Mouse (Mus musculus): ENCODE results near the gene Smyd4.

Gene Smyd4

DNA sequence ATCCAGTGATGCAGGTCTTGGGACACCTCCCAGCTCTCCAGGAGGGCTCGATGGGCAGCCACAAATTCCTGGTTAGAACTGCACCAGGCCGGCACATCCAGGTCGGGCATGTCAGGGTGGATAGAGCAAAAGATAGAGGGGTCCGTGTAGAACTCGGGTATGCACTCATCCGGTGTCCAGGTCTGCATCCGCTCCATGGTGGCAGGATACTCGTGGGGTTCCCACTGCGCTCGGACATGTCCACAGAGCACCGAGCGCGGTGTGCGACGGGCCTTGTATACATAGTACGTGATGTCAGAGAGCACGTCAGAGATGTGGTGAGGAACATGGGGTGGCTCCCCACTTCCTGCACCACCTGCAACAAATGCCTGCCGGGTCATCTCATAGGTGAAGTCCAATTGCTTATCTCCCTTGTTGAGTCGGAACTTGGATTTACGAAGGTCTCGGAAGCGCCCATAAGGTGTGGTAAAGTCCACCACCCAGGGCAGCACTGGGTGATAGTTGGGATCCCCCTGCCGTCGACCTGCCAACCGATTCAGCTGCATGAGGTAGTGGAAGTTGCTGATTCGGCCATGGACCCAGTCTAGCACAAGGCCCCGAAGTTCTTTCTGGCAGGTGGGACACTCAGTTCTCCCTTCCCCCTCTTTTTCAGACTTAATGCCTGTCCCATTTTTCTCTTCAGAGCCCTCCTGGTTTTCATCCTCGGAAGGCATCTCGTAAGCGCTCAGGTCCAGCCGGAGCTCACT, 104.8 kb downstream of the Smyd4 start:
- TF ChIP-seq GATA4 (IDR thresholded peaks at IDR 0.05; ENCODE audit: insufficient replicate concordance, low read length), result no peak

DNA sequence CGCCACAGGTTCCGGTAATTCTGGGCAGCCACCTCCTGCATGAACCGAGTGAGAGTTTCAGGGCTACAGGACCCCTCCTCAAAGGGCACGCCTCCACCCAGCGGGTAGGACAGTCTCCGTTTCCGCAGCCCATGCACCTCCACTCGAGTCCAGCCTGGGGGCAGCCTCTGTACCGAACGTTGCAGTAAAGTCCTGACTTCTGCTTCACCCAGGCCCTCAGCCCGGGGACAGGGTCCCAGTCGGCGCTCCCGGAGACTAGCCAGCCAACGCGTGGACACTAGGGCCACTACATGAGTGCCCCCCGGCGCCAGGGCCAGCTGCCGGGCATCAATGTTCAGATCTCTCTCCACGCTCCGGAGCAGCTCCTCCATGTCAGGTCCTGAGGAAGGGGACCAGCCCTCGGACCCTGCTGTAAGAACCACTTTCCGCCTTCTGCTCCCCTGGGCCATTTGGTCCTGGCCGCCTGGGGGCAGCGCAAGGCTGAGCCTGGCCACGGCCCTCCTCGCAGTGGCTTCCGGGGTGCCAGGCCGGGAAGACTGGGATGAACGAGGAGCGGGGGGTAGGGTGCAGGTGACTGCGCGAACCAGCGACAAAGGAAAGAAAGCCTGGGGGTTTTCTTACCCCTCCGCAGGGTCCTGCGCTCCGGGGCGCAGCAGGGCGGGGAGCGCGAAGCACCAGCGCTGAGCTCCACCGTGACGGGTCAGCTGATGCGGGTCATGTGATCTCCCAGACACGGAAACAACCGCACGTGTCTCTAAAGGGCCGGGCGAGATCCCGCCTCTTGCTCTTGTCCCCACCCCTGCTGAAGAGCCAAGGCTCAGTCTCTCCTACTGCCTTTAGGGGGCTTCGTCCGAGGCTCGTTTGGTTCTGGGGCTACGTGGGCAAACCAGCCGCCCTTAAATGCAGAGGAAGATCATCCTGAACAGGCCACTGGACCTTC, 106.0 kb downstream of the Smyd4 start, which contains the start of gene Wdr81:
Wdr81 (minus strand) TSS at position 727 of the 940 bp plus-strand sequence.
- TF ChIP-seq GATA4 (IDR thresholded peaks at IDR 0.05; ENCODE audit: insufficient replicate concordance, low read length), result no peak
